Mouse (Mus musculus) brain, embryonic 14.5 days (tissue): Measurements from ENCODE around the gene Uck1. TPM values are rescaled to one million over a fixed set of nuclear protein-coding genes. Genes with fewer than 3 reads are reported as not detected.

Source experiments
- DNase-seq: peaks from one replicate; pipeline ENCODE4 v3.0.0-alpha.2; 2011; ENCODE audit warnings: low read depth
- CTCF ChIP-seq: fragments of 200-500 bp; IDR thresholded peaks from 2 replicates; pipeline ENCODE4 v1.5.1; 2012; ENCODE audit warnings: inconsistent platforms, mild to moderate bottlenecking, moderate library complexity, borderline replicate concordance; ENCODE audit not compliant: insufficient read depth, insufficient read length; ENCODE audit errors: extremely low read depth
- POLR2A ChIP-seq: fragments of 200-500 bp; IDR thresholded peaks from 2 replicates; pipeline ENCODE4 v1.6.1; 2012; ENCODE audit warnings: mild to moderate bottlenecking, inconsistent platforms, borderline replicate concordance; ENCODE audit not compliant: poor library complexity, insufficient read depth, insufficient read length, severe bottlenecking; ENCODE audit errors: extremely low read depth
- polyA plus RNA-seq: library from polyadenylated mRNA; depleted of rRNA; stranded (reverse); fragments of >200 nt; gene quantifications from 2 replicates; pipeline ENCODE4 v1.2.3, GENCODE M21; 2012

Gene Uck1
- polyA plus RNA-seq, 1 experiment, result 70.7 TPM

DNA sequence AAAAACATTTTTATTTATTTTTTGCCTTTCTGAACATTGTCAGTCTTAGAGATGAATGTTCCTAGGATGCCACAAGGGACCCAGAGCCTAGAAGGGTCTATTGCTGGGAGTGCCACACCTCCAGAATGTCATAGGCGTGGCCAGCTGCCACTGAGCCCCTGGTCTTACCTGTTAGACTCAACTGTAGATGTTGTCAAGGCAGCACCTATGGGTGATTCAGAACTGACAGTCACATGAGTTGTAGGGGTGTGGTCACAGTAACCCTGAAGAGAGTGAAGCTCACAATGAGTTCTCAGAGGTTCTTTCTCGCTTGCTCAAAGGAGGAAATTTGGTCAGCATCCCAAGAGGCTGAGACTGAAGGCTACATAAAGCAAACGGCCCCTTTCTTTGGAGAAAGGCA, 35.3 kb upstream of the Uck1 start:
- no peak for TF ChIP-seq POLR2A
- TF ChIP-seq CTCF, result no peak
- DNase-seq, result no peak

DNA sequence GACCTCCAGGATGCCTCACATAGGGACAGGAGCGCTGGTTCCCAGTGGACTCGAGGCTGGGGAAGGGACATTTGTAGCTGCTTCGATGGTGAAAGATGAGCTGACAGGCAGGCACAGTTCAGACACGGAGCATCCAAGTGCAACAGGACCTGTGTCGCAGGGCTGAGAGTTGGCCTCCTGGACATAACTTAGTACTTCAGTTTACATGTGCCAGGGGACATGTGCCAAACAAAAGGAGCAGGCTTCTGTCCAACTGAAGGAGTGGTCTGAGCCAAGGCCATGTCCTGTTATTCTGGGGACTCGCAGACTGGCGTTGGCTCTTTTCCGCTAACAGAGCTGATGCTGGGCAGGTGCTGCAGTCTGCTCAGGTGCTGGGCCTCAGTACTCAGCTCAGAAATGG, 34.4 kb upstream of the Uck1 start:
- TF ChIP-seq CTCF (no peak), POLR2A (no peak)
- peak; percentile 14 for DNase-seq

DNA sequence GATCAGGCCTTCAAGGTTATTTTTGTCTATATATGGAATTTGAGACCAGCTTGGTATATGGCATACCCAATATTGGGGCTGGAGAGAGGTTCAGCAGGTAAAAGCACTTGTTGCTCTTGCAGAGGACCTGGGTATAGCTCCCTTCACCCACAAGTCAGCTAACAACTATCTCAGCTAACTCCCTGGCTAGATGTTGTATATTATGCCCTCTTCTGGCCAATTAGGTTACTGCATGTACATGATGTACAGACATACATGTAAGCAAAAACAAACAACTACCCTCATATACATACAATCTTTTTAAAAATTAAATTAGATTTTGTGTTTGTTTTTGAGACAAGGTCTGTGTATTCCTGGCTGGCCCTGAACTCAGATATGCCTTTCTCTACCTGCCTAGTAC, 29.6 kb upstream of the Uck1 start:
- TF ChIP-seq POLR2A, result no peak
- 0 out of 2 replicates have a peak, but pooled peaks have one; percentile 23 for TF ChIP-seq CTCF
- peak; percentile 66 for DNase-seq

DNA sequence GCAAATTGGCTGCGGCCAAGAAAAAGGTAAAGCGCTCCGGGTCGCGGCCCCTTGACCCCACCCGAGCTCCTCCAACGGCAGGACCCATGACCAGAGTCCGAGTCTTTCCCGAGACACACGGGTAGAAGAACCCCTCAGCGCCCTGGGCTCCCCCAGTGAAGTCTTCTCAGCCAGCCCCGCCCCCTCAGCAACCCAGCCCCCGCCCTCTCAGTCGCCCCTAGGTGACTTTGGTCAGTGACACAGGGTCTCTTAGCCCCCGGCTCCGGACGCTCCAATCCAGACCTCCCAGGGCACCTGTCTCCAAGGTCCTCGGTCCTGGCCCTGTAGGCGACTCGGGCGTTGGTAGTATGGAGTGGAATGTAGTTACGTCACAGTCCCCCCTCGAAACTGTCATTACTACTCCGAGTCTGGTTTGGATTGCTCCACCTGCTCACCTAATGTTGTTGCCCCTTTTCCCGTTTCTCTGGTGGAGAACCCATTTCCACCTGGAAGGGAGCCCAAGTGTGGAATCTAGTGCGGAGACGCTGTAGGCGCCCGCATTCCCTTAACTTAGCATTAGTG, 28.5 kb upstream of the Uck1 start:
- DNase-seq, result no peak
- no peak for TF ChIP-seq POLR2A
- no peak for TF ChIP-seq CTCF

DNA sequence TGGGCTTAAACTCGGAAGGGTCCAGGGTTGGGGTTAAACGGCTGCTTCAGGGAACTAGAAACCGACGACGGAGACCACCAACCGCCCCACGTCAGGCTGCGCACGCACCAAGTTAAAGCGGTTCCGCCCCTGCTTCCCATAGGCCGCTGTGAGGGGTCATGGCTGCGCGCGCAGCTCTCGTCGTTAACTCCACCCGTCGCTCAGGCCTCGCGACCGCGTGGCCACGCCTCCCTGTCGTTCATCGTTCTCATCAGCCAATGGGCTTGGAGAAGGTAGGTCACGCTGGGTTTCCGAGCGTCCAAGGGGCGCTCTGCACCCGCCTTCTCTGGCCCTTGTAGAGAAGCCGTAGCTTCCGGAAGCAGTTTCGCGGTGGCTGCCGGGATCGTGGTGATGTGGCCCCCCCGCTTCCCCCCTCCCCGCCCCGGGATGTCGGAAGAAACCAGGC, 28.0 kb upstream of the Uck1 start, which contains the start of gene Swi5:
Gene Swi5 (minus strand): TSS at position 153 of the 445 bp plus-strand sequence.
- peak; percentile 100 for DNase-seq

DNA sequence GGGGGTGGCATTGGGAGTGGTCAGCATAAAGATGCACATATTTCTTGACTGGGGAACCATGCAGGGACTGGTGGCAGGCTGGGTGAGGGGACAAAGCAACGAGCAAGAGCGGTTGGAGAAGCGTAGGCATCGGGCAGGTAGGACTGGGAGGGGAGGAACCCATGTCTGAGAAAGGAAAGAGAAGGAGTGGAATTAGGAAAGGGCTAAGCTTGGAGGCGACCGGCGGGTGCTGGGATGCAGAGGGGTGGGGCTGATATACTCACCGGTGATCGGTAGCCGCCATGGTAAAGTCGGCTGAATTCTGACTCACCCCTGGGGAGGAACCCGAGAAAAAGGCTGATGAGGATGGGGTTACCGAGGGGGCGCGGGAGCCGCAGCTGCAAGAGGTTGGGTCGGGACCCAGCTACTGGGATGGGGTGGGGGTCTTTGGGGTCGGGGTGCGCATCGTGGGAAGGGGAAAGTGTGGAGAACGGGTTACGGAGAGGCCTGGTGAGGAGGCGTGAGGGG, 27.4 kb upstream of the Uck1 start, which contains the start of gene Golga2:
Gene Golga2 (plus strand): TSS at position 51 of the 507 bp plus-strand sequence.
- no peak for DNase-seq
- TF ChIP-seq POLR2A (no peak), CTCF (no peak)

More for the DNA sequence above, 28.0 kb upstream of the Uck1 start, which contains the start of gene Swi5:
- peak; percentile 63; the same call in 1 of the 2 replicates for TF ChIP-seq POLR2A
- TF ChIP-seq CTCF, result no peak

DNA sequence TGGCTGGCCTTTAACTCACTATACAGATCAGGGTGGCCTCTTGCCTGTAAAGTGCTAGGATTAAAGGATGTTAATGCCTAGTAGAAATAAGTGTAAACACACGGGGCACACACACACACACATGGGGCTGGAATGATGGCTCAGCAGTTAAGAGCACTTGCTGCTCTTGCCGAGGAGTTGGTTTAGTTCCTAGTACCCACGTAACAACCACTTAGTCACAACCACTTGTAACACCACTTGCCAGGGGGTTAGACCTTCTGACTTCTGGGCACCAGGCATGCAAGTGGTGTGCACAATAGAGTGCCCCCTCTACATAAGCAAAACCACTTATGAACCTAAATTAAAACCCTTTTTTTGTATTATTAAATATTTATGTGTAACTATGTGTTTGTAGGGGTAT, 24.0 kb upstream of the Uck1 start:
- DNase-seq, result no peak
- TF ChIP-seq CTCF (no peak), POLR2A (no peak)

DNA sequence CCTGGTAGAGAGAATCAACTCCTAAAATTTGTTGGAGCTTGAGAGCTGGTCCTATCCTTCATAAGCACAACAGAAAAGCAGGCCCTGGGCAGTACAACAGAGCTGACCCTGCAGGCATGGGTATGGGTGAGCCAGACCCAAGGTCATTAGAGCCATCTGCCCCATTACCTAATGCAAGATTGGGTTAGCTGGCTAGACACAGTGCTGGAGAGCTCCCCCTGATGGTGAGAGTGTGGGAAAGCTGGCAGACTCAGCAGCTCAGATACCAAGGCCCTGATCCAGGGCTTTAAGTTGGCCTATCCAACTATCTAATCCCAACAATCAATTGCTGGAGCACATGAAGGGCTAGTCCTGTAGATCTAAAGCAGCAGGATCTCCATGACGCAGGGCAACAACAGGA, 22.8 kb upstream of the Uck1 start:
- peak; percentile 62; the same call in 1 of the 2 replicates for TF ChIP-seq CTCF
- no peak for TF ChIP-seq POLR2A
- peak; percentile 36 for DNase-seq

DNA sequence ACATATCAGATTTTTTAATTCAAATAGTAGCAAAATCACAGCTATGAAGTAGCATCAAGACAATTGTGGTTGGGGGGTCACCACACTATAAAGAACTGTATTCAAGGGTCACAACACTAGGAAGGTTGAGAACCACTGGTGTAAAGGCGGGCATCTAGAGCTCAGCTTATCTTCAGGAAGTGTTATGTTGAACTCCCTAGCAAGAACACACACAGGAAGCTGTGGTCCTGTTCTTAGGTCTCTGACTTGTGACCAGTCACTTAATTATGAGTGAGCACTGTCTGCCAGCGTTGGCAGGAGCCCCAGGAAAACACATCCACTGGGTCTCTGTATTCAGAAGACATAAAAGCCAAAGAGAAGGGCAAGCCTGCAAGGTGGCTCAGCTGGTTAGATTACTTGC, 22.3 kb upstream of the Uck1 start:
- DNase-seq, result no peak
- no peak for TF ChIP-seq CTCF
- TF ChIP-seq POLR2A, result no peak

DNA sequence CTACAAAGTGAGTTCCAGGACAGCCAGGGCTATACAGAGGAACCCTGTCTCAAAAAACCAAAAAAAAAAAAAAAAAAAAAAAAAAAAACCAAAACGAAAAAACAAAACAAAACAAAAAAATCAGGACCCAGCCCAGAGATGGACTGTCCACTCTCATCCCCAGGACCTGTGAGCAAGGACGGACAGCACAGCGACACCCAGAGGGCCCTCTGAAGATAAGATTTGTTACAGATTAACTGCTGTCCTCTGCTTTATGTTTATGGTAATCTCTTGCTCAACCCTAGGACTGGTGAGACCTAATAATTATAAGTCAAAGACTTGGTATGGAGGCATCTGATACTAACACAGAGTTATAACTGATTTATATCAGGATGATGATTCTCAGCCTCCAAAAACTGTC, 15.9 kb upstream of the Uck1 start:
- no peak for DNase-seq
- TF ChIP-seq CTCF (no peak), POLR2A (no peak)

DNA sequence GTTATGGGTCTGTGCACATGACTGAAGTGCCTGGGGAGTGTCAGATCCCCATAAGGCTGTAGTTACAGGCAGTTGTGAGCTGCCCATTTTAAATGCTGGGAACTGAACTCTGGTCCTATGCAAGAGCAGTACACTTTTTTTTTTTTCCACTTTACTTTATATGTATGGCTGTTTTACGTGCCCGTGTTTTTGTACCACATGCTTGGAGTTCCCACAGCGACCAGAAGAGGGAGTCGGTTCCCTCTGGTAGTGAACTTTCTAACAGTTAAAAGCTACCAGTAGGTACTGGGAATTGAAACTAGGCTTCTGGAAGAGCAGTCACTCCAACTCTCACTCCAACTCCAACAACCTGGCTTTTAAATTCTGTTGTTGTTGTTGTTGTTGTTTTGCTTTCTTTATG, 676 bp upstream of the Uck1 start:
- DNase-seq, result peak; percentile 34
- TF ChIP-seq CTCF (peak; percentile 38; the same call in 1 of the 2 replicates), POLR2A (no peak)

DNA sequence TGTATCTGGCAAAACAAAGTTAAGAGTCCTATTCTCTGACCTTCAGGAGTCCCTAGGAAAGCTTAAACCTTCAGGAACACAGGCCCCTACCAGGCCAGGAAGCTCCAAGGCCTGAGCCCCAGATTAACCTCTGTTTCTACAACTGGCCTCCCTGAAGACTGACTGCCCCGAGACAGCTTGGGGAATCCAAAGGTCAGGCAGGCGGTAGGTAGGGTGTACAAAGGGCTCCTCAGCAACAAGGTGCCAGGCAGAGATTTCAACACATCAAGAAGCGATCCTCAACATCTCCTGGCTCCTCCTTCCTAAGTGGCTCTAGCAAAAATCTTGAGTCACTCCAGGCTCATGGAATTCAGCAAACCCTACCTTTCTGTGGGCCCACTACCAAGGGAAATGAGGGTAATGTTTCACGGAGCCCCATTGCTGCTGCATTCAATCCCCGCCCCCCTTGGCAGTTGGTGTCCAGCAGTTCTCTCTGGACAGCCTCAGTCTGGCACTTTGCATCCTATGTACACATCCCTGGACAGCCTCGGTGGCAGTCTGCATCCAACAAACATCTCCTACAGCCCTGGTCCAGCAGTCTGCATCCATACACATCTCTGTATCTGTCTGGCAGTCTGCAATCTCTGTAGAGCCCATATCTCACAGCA, 949 bp downstream of the Uck1 start:
- TF ChIP-seq CTCF (no peak), POLR2A (no peak)
- DNase-seq, result no peak

DNA sequence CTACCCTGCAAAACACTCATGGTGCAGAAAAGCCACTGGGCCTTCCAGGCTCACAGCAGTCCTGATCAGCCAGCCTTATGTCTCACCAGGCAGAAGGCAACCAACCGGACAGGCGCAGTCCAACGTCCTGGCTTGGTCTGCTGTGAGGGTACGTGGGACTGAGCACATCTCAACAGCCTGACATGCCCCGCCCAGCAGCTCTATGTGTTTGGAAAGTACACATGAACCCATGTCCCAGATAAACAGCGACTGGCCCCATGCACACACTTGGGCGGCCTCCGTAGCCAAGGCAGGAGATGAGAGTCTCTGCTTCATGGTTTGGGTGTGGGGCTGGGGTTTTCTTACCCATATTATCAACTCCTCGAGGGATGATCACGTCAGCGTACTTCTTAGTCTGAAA, 3.7 kb downstream of the Uck1 start:
- DNase-seq, result no peak
- TF ChIP-seq CTCF (no peak), POLR2A (no peak)
